Mouse (Mus musculus): Measurements from ENCODE around the gene Ckap5. TPM values are rescaled to one million over a fixed set of nuclear protein-coding genes. Genes with fewer than 3 reads are reported as not detected.

The Ckap5 gene
- polyA plus RNA-seq, 1 experiment from 2014 or later: 123 TPM

GRCm38 (mm10) chr2:91649152-91649551 lies 122.6 kb downstream of the Ckap5 start:
- Histone ChIP-seq H3K27me3 (ENCODE audit: control insufficient read depth, insufficient read depth, low read length) (no peaks in the 10 kb centered on the region), H3K36me3 (replicated peaks; ENCODE audit: control insufficient read depth, insufficient read depth, low read depth, low read length) (peaks cover 22% of the 10 kb centered on the region), H3K9me3 (replicated peaks; ENCODE audit: control insufficient read depth, low read length) (no peaks in the 10 kb centered on the region), H3K4me1 (ENCODE audit: control insufficient read depth, insufficient read depth, low read length) (no peaks in the 10 kb centered on the region), H3K4me2 (ENCODE audit: low read depth, low read length) (peak overlapping the region; percentile 90), H3K27ac (replicated peaks; ENCODE audit: low read depth, low read length) (no peak overlapping the region; the same call in 1 of the 2 replicates), H3K9ac (replicated peaks; ENCODE audit: low read length) (peak overlapping the region; percentile 89), H3K4me3 (ENCODE audit: low read depth, low read length) (peak overlapping the region; percentile 85)
- peak; percentile 17; the same call in 1 of the 2 replicates for ATAC-seq (replicated peaks; ENCODE audit: insufficient number of reproducible peaks, low FRiP score, low TSS enrichment, low read depth)
- 3% methylated on average over 15 of the region's 15 CpGs for WGBS
- no peak for DNase-seq (ENCODE audit: low spot score)

GRCm38 (mm10) chr2:91649553-91650359 lies 123.2 kb downstream of the Ckap5 start, which contains the start of the genes Zfp408 and Arhgap1:
TSS of gene Zfp408 (minus strand) at chr2:91649791.
TSS of gene Arhgap1 (plus strand) at chr2:91649860.
- no peaks in the 10 kb centered on the region for H3K9me3 ChIP-seq (replicated peaks; ENCODE audit: control insufficient read depth, low read length)
- WGBS: under 1% methylated on average over 44 of the region's 44 CpGs
- DNase-seq (ENCODE audit: low spot score) (peak; percentile 98), ATAC-seq (replicated peaks; ENCODE audit: insufficient number of reproducible peaks, low FRiP score, low TSS enrichment, low read depth) (peak; percentile 93)
- H3K27ac ChIP-seq (replicated peaks; ENCODE audit: low read depth, low read length): peak within 1 kb of the TSS; percentile 56; the same call in 1 of the 2 replicates
- peak within 1 kb of the TSS; percentile 89 for H3K9ac ChIP-seq (replicated peaks; ENCODE audit: low read length)
- H3K36me3 ChIP-seq (replicated peaks; ENCODE audit: control insufficient read depth, insufficient read depth, low read depth, low read length): peaks cover 22% of the 10 kb centered on the region
- H3K4me2 ChIP-seq (ENCODE audit: low read depth, low read length): peak within 1 kb of the TSS; percentile 90
- peak within 1 kb of the TSS; percentile 85 for H3K4me3 ChIP-seq (ENCODE audit: low read depth, low read length)
- no peaks in the 10 kb centered on the region for H3K27me3 ChIP-seq (ENCODE audit: control insufficient read depth, insufficient read depth, low read length)
- H3K4me1 ChIP-seq (ENCODE audit: control insufficient read depth, insufficient read depth, low read length): no peaks in the 10 kb centered on the region

DNA sequence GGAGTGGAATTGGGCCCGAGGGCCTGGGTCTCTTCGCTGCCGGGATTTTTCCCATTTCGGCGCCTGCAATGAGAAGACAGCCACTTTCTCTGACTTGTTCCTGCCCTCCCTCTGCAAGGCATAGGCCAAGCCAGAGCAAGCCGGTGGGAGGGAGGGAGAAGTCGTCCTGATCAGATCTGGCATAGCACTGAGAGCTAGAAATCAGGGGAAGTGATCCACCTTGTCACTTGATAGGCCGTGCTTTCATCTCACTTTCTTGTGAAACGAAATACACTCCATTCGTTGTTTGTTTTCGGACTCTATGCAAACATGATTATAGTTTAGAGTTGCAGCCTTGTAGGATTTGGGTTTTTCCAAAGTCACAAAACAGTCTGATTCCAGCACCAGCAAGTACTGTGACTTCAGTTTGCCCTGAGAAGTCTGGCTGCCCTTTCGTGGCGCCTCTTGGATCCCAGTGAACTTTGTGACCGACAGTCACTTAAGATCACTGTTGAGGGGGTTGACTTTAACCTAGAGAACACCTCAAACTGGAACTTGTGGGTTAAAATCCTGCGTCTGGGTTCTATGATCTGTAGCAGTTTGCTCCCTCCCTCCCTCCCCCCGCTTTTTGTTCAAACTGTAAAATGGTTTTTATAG lies 123.9 kb downstream of the Ckap5 start:
- Histone ChIP-seq H3K27me3 (ENCODE audit: control insufficient read depth, insufficient read depth, low read length) (no peaks in the 10 kb centered on the region), H3K36me3 (replicated peaks; ENCODE audit: control insufficient read depth, insufficient read depth, low read depth, low read length) (peaks cover 16% of the 10 kb centered on the region), H3K4me1 (ENCODE audit: control insufficient read depth, insufficient read depth, low read length) (no peaks in the 10 kb centered on the region), H3K9me3 (replicated peaks; ENCODE audit: control insufficient read depth, low read length) (no peaks in the 10 kb centered on the region), H3K9ac (replicated peaks; ENCODE audit: low read length) (peak overlapping the region; percentile 72), H3K27ac (replicated peaks; ENCODE audit: low read depth, low read length) (peak overlapping the region; percentile 56; the same call in 1 of the 2 replicates), H3K4me2 (ENCODE audit: low read depth, low read length) (peak overlapping the region; percentile 69), H3K4me3 (ENCODE audit: low read depth, low read length) (peak overlapping the region; percentile 85)
- DNase-seq (ENCODE audit: low spot score): no peak
- peak; percentile 60; the same call in 1 of the 2 replicates for ATAC-seq (replicated peaks; ENCODE audit: insufficient number of reproducible peaks, low FRiP score, low TSS enrichment, low read depth)
- WGBS: 14% methylated on average over 16 of the region's 16 CpGs

DNA sequence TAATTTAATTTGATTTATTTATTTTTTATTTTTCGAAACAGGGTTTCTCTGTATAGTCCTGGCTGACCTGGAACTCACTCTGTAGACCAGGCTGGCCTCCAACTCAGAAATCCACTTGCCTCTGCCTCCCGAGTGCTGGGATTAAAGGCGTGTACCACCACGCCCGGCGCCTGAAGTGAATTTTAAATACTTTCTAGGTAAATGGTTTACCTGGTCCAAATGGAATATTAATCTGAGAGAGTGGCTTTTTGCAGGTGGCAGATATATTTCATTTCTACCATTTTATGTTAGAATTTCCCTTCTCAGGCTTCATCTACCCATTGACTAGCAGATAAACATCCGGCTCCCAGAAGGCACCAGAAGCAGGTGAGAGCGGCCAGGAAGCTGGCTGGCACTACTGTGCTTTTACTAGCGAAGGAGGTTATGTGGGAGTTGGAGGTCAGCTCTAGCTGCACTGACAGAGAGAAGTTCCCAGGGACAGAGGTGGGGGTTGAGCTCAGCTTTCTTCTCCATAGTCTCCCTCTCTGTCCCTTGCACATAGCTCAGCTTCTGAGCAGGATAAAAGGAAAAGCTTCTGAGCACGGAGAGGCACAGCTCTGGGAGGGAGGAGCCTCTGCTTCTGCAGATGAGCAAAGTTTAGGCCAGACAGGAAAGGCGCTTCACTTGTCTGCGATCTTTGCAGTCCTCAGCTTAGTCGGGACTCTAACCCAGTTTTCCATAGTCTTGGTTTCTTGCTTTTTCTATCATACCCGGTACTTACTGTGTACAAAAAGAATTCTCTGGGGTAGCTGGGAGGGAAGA lies 125.1 kb downstream of the Ckap5 start:
- H3K4me3 ChIP-seq (ENCODE audit: low read depth, low read length): no peak overlapping the region
- peaks cover 4% of the 10 kb centered on the region; the same call in 1 of the 2 replicates for H3K36me3 ChIP-seq (replicated peaks; ENCODE audit: control insufficient read depth, insufficient read depth, low read depth, low read length)
- H3K9ac ChIP-seq (replicated peaks; ENCODE audit: low read length): no peak overlapping the region
- H3K4me1 ChIP-seq (ENCODE audit: control insufficient read depth, insufficient read depth, low read length): no peaks in the 10 kb centered on the region
- no peak overlapping the region for H3K27ac ChIP-seq (replicated peaks; ENCODE audit: low read depth, low read length)
- ATAC-seq (replicated peaks; ENCODE audit: insufficient number of reproducible peaks, low FRiP score, low TSS enrichment, low read depth) (no peak), DNase-seq (ENCODE audit: low spot score) (no peak)
- H3K9me3 ChIP-seq (replicated peaks; ENCODE audit: control insufficient read depth, low read length): no peaks in the 10 kb centered on the region
- no peak overlapping the region for H3K4me2 ChIP-seq (ENCODE audit: low read depth, low read length)
- no peaks in the 10 kb centered on the region for H3K27me3 ChIP-seq (ENCODE audit: control insufficient read depth, insufficient read depth, low read length)
- 88% methylated on average over 14 of the region's 14 CpGs for WGBS

DNA sequence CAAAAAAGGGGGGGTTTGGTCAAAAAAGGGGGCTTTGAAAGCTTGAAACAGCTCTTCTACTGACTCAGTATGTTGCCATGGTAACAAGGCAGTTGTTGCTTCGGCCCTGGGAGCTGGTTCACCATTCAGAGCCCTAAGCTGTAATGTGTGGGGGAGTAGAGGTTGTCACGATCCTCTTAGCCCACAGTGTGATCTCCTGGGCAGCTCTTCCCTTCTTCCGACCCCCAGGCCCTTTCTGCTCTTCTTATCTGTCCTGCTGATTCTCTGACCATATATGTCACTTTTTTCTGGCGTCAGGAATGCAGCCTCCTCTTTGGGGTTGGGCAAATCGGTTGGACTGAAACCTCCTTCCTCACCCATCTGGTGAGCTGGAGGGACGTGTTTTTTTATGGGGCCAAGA lies 126.3 kb downstream of the Ckap5 start:
- H3K9ac ChIP-seq (replicated peaks; ENCODE audit: low read length): no peak overlapping the region
- H3K4me1 ChIP-seq (ENCODE audit: control insufficient read depth, insufficient read depth, low read length): no peaks in the 10 kb centered on the region
- H3K4me2 ChIP-seq (ENCODE audit: low read depth, low read length): no peak overlapping the region
- H3K36me3 ChIP-seq (replicated peaks; ENCODE audit: control insufficient read depth, insufficient read depth, low read depth, low read length): no peaks in the 10 kb centered on the region; the same call in 1 of the 2 replicates
- WGBS: 70% methylated on average over 6 of the region's 6 CpGs
- DNase-seq (ENCODE audit: low spot score): no peak
- no peaks in the 10 kb centered on the region for H3K27me3 ChIP-seq (ENCODE audit: control insufficient read depth, insufficient read depth, low read length)
- H3K9me3 ChIP-seq (replicated peaks; ENCODE audit: control insufficient read depth, low read length): no peaks in the 10 kb centered on the region
- H3K4me3 ChIP-seq (ENCODE audit: low read depth, low read length): no peak overlapping the region
- no peak for ATAC-seq (replicated peaks; ENCODE audit: insufficient number of reproducible peaks, low FRiP score, low TSS enrichment, low read depth)
- no peak overlapping the region for H3K27ac ChIP-seq (replicated peaks; ENCODE audit: low read depth, low read length)

- Histone ChIP-seq H3K4me2 (ENCODE audit: low read depth, low read length) (no peak overlapping the region), H3K4me1 (ENCODE audit: control insufficient read depth, insufficient read depth, low read length) (no peaks in the 10 kb centered on the region), H3K27me3 (ENCODE audit: control insufficient read depth, insufficient read depth, low read length) (no peaks in the 10 kb centered on the region), H3K9ac (replicated peaks; ENCODE audit: low read length) (no peak overlapping the region), H3K27ac (replicated peaks; ENCODE audit: low read depth, low read length) (no peak overlapping the region), H3K4me3 (ENCODE audit: low read depth, low read length) (no peak overlapping the region), H3K36me3 (replicated peaks; ENCODE audit: control insufficient read depth, insufficient read depth, low read depth, low read length) (no peaks in the 10 kb centered on the region; the same call in none of the 2 replicates), H3K9me3 (replicated peaks; ENCODE audit: control insufficient read depth, low read length) (no peaks in the 10 kb centered on the region)
- no peak for ATAC-seq (replicated peaks; ENCODE audit: insufficient number of reproducible peaks, low FRiP score, low TSS enrichment, low read depth)
- WGBS: 94% methylated on average over 5 of the region's 5 CpGs
- no peak for DNase-seq (ENCODE audit: low spot score)
Measured at GRCm38 (mm10) chr2:91655388-91655787, 128.8 kb downstream of the Ckap5 start.

- H3K36me3 ChIP-seq (replicated peaks; ENCODE audit: control insufficient read depth, insufficient read depth, low read depth, low read length): no peaks in the 10 kb centered on the region; the same call in none of the 2 replicates
- no peak overlapping the region for H3K4me3 ChIP-seq (ENCODE audit: low read depth, low read length)
- H3K27ac ChIP-seq (replicated peaks; ENCODE audit: low read depth, low read length): no peak overlapping the region
- H3K9me3 ChIP-seq (replicated peaks; ENCODE audit: control insufficient read depth, low read length): no peaks in the 10 kb centered on the region
- no peak overlapping the region for H3K4me2 ChIP-seq (ENCODE audit: low read depth, low read length)
- H3K4me1 ChIP-seq (ENCODE audit: control insufficient read depth, insufficient read depth, low read length): no peaks in the 10 kb centered on the region
- H3K9ac ChIP-seq (replicated peaks; ENCODE audit: low read length): no peak overlapping the region
- 71% methylated on average over 6 of the region's 6 CpGs for WGBS
- H3K27me3 ChIP-seq (ENCODE audit: control insufficient read depth, insufficient read depth, low read length): no peaks in the 10 kb centered on the region
- ATAC-seq (replicated peaks; ENCODE audit: insufficient number of reproducible peaks, low FRiP score, low TSS enrichment, low read depth): no peak
- no peak for DNase-seq (ENCODE audit: low spot score)
Measured at GRCm38 (mm10) chr2:91655827-91656226, 129.3 kb downstream of the Ckap5 start.
